Mouse (Mus musculus) megakaryocyte, embryonic 14.5 days (primary cell): ENCODE results near the gene Plpp1.

Experiments used
- FLI1 ChIP-seq: IDR thresholded peaks from 2 replicates; pipeline ENCODE4 v1.6.1; 2012; ENCODE audit warnings: low read length, inconsistent platforms, mixed read lengths
- GATA1 ChIP-seq: IDR thresholded peaks from 3 replicates; pipeline ENCODE4 v1.6.1; 2012; ENCODE audit warnings: mixed read lengths, low read length, inconsistent platforms, borderline replicate concordance

GRCm38 (mm10) chr13:112754871-112755270 lies 45.7 kb upstream of the Plpp1 start:
- TF ChIP-seq GATA1 (no peak), FLI1 (no peak)
